Mouse (Mus musculus): ENCODE measurements around the gene Rfx8. TPM values are rescaled to one million over a fixed set of nuclear protein-coding genes. Genes with fewer than 3 reads are reported as not detected.
A peak's percentile ranks its signal among the peaks of the same experiment; 100 is the strongest.

Gene Rfx8
- total and polyA plus RNA-seq, 2 experiments: 0.04 to 0.09 TPM

DNA sequence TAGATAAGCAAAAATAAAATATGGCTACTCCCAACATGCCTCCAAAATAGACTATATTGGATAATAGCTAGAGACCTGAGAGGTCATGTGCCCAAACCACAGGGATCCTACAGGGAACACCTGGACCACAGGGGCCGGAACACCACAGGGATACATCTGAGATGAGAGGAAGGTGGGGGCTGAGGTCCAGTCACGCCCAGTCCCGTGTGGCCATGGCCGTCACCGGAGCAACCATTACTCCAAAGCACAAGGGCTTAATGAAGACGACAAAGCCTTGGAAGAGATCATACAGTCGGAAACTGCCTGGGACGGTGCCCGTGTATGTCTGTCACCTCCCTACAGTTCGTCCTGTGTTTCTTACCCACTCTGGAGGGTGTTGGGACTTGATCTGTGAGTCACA lies 13.1 kb upstream of the Rfx8 start:
- Histone ChIP-seq H3K4me3 (ENCODE audit: insufficient read depth, low read depth, low read length) (no peak overlapping the region), H3K79me2 (ENCODE audit: control insufficient read depth, insufficient read depth, low read length) (no peaks in the 10 kb centered on the region), H3K36me3 (ENCODE audit: control insufficient read depth, insufficient read depth, low read length) (no peaks in the 10 kb centered on the region), H3K27me3 (ENCODE audit: control insufficient read depth, insufficient read depth, low read length) (no peaks in the 10 kb centered on the region), H3K4me1 (ENCODE audit: control insufficient read depth, insufficient read depth, low read length) (peaks cover 2% of the 10 kb centered on the region; the same call in 1 of the 2 replicates), H3K9ac (ENCODE audit: low read depth, low read length) (no peak overlapping the region), H3K27ac (replicated peaks; ENCODE audit: insufficient read depth, low read depth, low read length) (peak overlapping the region; percentile 78)
- DNase-seq (ENCODE audit: extremely low read depth, low read depth, low spot score): no peak
- TF ChIP-seq CTCF (IDR thresholded peaks at IDR 0.05; ENCODE audit: low read depth, low read length) (no peak), POLR2A (IDR thresholded peaks at IDR 0.05; ENCODE audit: extremely low read depth, insufficient read depth, low read length) (no peak)
- 84% methylated on average over 10 of the region's 10 CpGs for WGBS

DNA sequence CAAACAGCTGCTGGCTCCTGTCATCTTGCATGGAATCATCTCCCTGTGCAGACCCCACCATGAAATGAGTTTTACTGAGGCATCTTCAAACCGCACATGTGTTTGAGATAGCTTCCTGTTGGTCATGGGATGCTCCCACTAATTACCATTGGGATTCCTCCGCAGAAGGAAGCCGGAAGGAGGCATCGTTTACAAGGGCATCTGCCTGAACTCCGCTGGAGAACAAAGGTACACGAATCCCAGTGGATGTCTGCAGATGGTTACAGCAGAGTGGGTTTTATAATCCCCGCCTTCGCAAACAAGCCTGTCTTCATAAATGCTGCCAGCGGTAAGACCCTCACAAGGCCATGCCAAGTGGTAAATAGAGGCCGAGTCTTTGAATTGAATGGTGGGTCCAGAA lies 11.3 kb upstream of the Rfx8 start:
- H3K9ac ChIP-seq (ENCODE audit: low read depth, low read length): no peak overlapping the region
- no peak overlapping the region for H3K4me3 ChIP-seq (ENCODE audit: insufficient read depth, low read depth, low read length)
- H3K27ac ChIP-seq (replicated peaks; ENCODE audit: insufficient read depth, low read depth, low read length): no peak overlapping the region; the same call in 1 of the 2 replicates
- 79% methylated on average over 10 of the region's 10 CpGs for WGBS
- H3K27me3 ChIP-seq (ENCODE audit: control insufficient read depth, insufficient read depth, low read length): no peaks in the 10 kb centered on the region
- no peaks in the 10 kb centered on the region for H3K79me2 ChIP-seq (ENCODE audit: control insufficient read depth, insufficient read depth, low read length)
- H3K36me3 ChIP-seq (ENCODE audit: control insufficient read depth, insufficient read depth, low read length): no peaks in the 10 kb centered on the region
- DNase-seq (ENCODE audit: extremely low read depth, low read depth, low spot score): no peak
- H3K4me1 ChIP-seq (ENCODE audit: control insufficient read depth, insufficient read depth, low read length): peaks cover 2% of the 10 kb centered on the region; the same call in 1 of the 2 replicates
- no peak for TF ChIP-seq CTCF (IDR thresholded peaks at IDR 0.05; ENCODE audit: low read depth, low read length)
- TF ChIP-seq POLR2A (IDR thresholded peaks at IDR 0.05; ENCODE audit: extremely low read depth, insufficient read depth, low read length): no peak

- no peaks in the 10 kb centered on the region for H3K36me3 ChIP-seq (ENCODE audit: control insufficient read depth, insufficient read depth, low read length)
- 19% methylated on average over 9 of the region's 9 CpGs for WGBS
- H3K79me2 ChIP-seq (ENCODE audit: control insufficient read depth, insufficient read depth, low read length): no peaks in the 10 kb centered on the region
- peaks cover 2% of the 10 kb centered on the region; the same call in 1 of the 2 replicates for H3K4me1 ChIP-seq (ENCODE audit: control insufficient read depth, insufficient read depth, low read length)
- DNase-seq (ENCODE audit: extremely low read depth, low read depth, low spot score): peak; percentile 28
- TF ChIP-seq POLR2A (IDR thresholded peaks at IDR 0.05; ENCODE audit: extremely low read depth, insufficient read depth, low read length): no peak
- TF ChIP-seq CTCF (IDR thresholded peaks at IDR 0.05; ENCODE audit: low read depth, low read length): no peak
- no peak overlapping the region for H3K4me3 ChIP-seq (ENCODE audit: insufficient read depth, low read depth, low read length)
- H3K27ac ChIP-seq (replicated peaks; ENCODE audit: insufficient read depth, low read depth, low read length): no peak overlapping the region; the same call in none of the 2 replicates
- H3K9ac ChIP-seq (ENCODE audit: low read depth, low read length): no peak overlapping the region
- H3K27me3 ChIP-seq (ENCODE audit: control insufficient read depth, insufficient read depth, low read length): no peaks in the 10 kb centered on the region
These were observed 10.7 kb upstream of the Rfx8 start for GRCm38 (mm10) chr1:39731543-39731942.

DNA sequence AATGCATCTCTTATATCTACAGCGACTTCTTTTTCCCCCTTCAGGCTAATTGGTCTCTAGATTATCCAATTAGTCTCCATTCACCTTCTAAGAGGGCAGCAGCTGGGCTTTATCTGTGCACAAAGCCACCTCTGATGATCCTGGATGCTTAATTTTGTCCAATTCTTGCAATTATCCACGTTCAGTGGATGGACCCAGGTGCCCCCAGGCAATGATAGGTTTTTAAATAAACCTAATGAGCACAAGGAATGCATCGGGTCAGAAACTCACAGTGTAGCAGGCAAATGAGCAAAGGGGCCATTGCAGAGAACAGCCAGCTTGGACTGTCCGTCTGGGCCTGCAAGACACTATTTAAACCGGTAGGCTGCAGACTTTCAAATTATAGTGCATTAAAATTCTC lies 10.1 kb upstream of the Rfx8 start:
- DNase-seq (ENCODE audit: extremely low read depth, low read depth, low spot score): no peak
- Histone ChIP-seq H3K36me3 (ENCODE audit: control insufficient read depth, insufficient read depth, low read length) (no peaks in the 10 kb centered on the region), H3K9ac (ENCODE audit: low read depth, low read length) (no peak overlapping the region), H3K79me2 (ENCODE audit: control insufficient read depth, insufficient read depth, low read length) (no peaks in the 10 kb centered on the region), H3K4me3 (ENCODE audit: insufficient read depth, low read depth, low read length) (no peak overlapping the region), H3K27me3 (ENCODE audit: control insufficient read depth, insufficient read depth, low read length) (no peaks in the 10 kb centered on the region), H3K27ac (replicated peaks; ENCODE audit: insufficient read depth, low read depth, low read length) (no peak overlapping the region), H3K4me1 (ENCODE audit: control insufficient read depth, insufficient read depth, low read length) (peaks cover 2% of the 10 kb centered on the region; the same call in 1 of the 2 replicates)
- TF ChIP-seq POLR2A (IDR thresholded peaks at IDR 0.05; ENCODE audit: extremely low read depth, insufficient read depth, low read length) (no peak), CTCF (IDR thresholded peaks at IDR 0.05; ENCODE audit: low read depth, low read length) (no peak)
- 82% methylated on average over 5 of the region's 5 CpGs for WGBS

DNA sequence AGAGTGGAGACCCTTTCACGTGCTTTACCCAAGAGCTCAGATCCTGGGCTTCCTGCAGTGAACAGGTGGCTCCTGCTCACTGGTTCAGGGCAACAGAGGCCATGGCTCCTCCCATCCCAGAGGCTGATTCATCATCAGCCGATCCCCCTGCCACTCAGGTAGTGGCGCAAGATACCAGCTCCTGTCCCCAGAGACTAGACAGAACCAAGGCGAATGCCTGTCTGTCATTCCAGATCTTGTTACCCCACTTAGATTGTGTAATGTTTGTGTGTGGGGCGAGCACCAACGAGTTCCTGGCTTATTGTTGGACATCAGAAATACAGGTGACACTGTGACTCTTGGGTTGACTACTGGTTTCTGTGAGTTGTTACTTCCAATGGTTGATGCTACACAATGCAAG lies 9.1 kb upstream of the Rfx8 start:
- WGBS: 76% methylated on average over 6 of the region's 6 CpGs
- Histone ChIP-seq H3K9ac (ENCODE audit: low read depth, low read length) (no peak overlapping the region), H3K4me1 (ENCODE audit: control insufficient read depth, insufficient read depth, low read length) (no peaks in the 10 kb centered on the region), H3K36me3 (ENCODE audit: control insufficient read depth, insufficient read depth, low read length) (no peaks in the 10 kb centered on the region), H3K27ac (replicated peaks; ENCODE audit: insufficient read depth, low read depth, low read length) (no peak overlapping the region), H3K79me2 (ENCODE audit: control insufficient read depth, insufficient read depth, low read length) (no peaks in the 10 kb centered on the region), H3K4me3 (ENCODE audit: insufficient read depth, low read depth, low read length) (no peak overlapping the region), H3K27me3 (ENCODE audit: control insufficient read depth, insufficient read depth, low read length) (no peaks in the 10 kb centered on the region)
- no peak for TF ChIP-seq CTCF (IDR thresholded peaks at IDR 0.05; ENCODE audit: low read depth, low read length)
- no peak for TF ChIP-seq POLR2A (IDR thresholded peaks at IDR 0.05; ENCODE audit: extremely low read depth, insufficient read depth, low read length)
- DNase-seq (ENCODE audit: extremely low read depth, low read depth, low spot score): no peak

GRCm38 (mm10) chr1:39721351-39721726 lies 542 bp upstream of the Rfx8 start:
- H3K27me3 ChIP-seq (ENCODE audit: control insufficient read depth, insufficient read depth, low read length): peaks cover 2% of the 10 kb centered on the region; the same call in 1 of the 2 replicates
- H3K27ac ChIP-seq (replicated peaks; ENCODE audit: insufficient read depth, low read depth, low read length): no peak overlapping the region
- 33% methylated on average over 9 of the region's 9 CpGs for WGBS
- no peaks in the 10 kb centered on the region for H3K4me1 ChIP-seq (ENCODE audit: control insufficient read depth, insufficient read depth, low read length)
- no peaks in the 10 kb centered on the region for H3K36me3 ChIP-seq (ENCODE audit: control insufficient read depth, insufficient read depth, low read length)
- TF ChIP-seq POLR2A (IDR thresholded peaks at IDR 0.05; ENCODE audit: extremely low read depth, insufficient read depth, low read length): no peak
- TF ChIP-seq CTCF (IDR thresholded peaks at IDR 0.05; ENCODE audit: low read depth, low read length): no peak
- H3K4me3 ChIP-seq (ENCODE audit: insufficient read depth, low read depth, low read length): no peak overlapping the region
- DNase-seq (ENCODE audit: extremely low read depth, low read depth, low spot score): no peak
- H3K79me2 ChIP-seq (ENCODE audit: control insufficient read depth, insufficient read depth, low read length): no peaks in the 10 kb centered on the region
- no peak overlapping the region for H3K9ac ChIP-seq (ENCODE audit: low read depth, low read length)

All from liver, adult 2 months (tissue).